Mouse (Mus musculus): ENCODE results near the gene Olfr643. TPM values are rescaled to one million over a fixed set of nuclear protein-coding genes. Genes with fewer than 3 reads are reported as not detected.

Gene Olfr643
- polyA plus RNA-seq, 1 experiment from 2014 or later = not detected

GRCm38 (mm10) chr7:104085365-104085764 is 51.8 kb downstream of the Olfr643 start, which contains the start of gene Olfr645:
TSS of gene Olfr645 (minus strand) at chr7:104085465.
- Histone ChIP-seq H3K9me3 (replicated peaks) (no peaks in the 10 kb centered on the region), H3K36me3 (no peaks in the 10 kb centered on the region), H3K27me3 (replicated peaks) (no peaks in the 10 kb centered on the region), H3K4me3 (no peak within 1 kb of the TSS), H3K4me1 (no peaks in the 10 kb centered on the region), H3K4me2 (no peak within 1 kb of the TSS), H3K27ac (no peak within 1 kb of the TSS), H3K9ac (no peak within 1 kb of the TSS)
- no peak for ATAC-seq
- WGBS (ENCODE audit: insufficient replicate concordance) = 61% methylated on average over 1 of the region's 1 CpGs

- H3K4me1 ChIP-seq = no peaks in the 10 kb centered on the region
- WGBS (ENCODE audit: insufficient replicate concordance) = 63% methylated on average over 2 of the region's 2 CpGs
These were observed 65.4 kb downstream of the Olfr643 start, which contains the start of gene Olfr644 for GRCm38 (mm10) chr7:104071769-104072168. TSS of gene Olfr644 (minus strand) at chr7:104071869.

DNA sequence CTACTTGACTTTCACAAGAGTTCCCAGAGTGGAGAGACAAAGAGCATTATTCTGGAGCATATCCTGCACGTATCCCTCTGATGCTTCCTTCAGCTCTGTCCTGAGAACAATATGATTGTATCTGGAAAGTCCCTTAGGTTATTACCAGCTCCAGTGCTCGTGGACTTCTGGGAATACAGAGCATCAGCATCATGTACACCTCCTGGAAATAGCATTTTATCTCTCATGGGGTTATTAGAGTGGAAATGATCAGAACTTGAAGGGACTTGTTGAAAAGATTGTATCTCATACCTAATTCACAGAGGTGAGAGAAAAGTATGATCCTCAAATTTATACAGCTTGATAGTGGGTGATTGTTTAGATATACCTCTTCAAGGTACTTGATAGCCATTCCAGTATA is 75.9 kb downstream of the Olfr643 start, which contains the start of gene 4930516K23Rik:
TSS of gene 4930516K23Rik (minus strand) at position 101 of the 400 bp plus-strand sequence.
- Histone ChIP-seq H3K9ac (no peak within 1 kb of the TSS), H3K9me3 (replicated peaks) (no peaks in the 10 kb centered on the region), H3K4me1 (no peaks in the 10 kb centered on the region), H3K4me3 (no peak within 1 kb of the TSS), H3K36me3 (no peaks in the 10 kb centered on the region), H3K27ac (no peak within 1 kb of the TSS), H3K27me3 (replicated peaks) (no peaks in the 10 kb centered on the region), H3K4me2 (no peak within 1 kb of the TSS)
- 48% methylated on average over 2 of the region's 2 CpGs for WGBS (ENCODE audit: insufficient replicate concordance)
- no peak for ATAC-seq

More at GRCm38 (mm10) chr7:104071769-104072168, 65.4 kb downstream of the Olfr643 start, which contains the start of gene Olfr644:
- Histone ChIP-seq H3K27me3 (replicated peaks) (no peaks in the 10 kb centered on the region), H3K4me2 (no peak within 1 kb of the TSS), H3K36me3 (no peaks in the 10 kb centered on the region), H3K9me3 (replicated peaks) (no peaks in the 10 kb centered on the region), H3K27ac (no peak within 1 kb of the TSS), H3K4me3 (no peak within 1 kb of the TSS), H3K9ac (no peak within 1 kb of the TSS)
- ATAC-seq = no peak

DNA sequence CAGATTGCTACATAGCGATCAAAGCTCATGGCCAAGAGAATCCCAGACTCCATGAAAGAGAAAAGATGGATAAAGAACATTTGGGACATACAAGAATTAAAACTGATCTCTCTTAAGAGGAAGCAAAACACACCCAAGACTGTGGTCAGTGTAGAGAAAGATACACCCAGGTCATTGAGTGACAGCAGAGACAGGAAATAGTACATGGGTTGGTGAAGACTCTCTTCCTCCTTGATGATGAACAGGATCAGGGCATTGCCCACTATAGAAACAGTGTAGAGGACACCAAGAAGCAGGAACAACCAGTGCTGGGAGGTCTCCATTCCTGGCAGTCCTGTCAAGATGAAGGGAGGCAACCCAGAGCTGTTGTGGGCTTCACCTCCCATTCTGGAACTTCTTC is 78.0 kb downstream of the Olfr643 start:
- 60% methylated on average over 1 of the region's 1 CpGs for WGBS (ENCODE audit: insufficient replicate concordance)
- H3K27me3 ChIP-seq (replicated peaks) = no peaks in the 10 kb centered on the region
- H3K4me1 ChIP-seq = no peaks in the 10 kb centered on the region
- no peaks in the 10 kb centered on the region for H3K9me3 ChIP-seq (replicated peaks)
- H3K36me3 ChIP-seq = no peaks in the 10 kb centered on the region
- no peak overlapping the region for H3K4me2 ChIP-seq
- H3K4me3 ChIP-seq = no peak overlapping the region
- ATAC-seq = no peak
- no peak overlapping the region for H3K27ac ChIP-seq
- H3K9ac ChIP-seq = no peak overlapping the region

- no peak within 1 kb of the TSS for H3K4me3 ChIP-seq
- H3K4me2 ChIP-seq = no peak within 1 kb of the TSS
- no peaks in the 10 kb centered on the region for H3K36me3 ChIP-seq
- H3K9ac ChIP-seq = no peak within 1 kb of the TSS
- no peaks in the 10 kb centered on the region for H3K27me3 ChIP-seq (replicated peaks)
- WGBS (ENCODE audit: insufficient replicate concordance) = 44% methylated on average over 1 of the region's 1 CpGs
- no peaks in the 10 kb centered on the region for H3K4me1 ChIP-seq
- H3K9me3 ChIP-seq (replicated peaks) = no peaks in the 10 kb centered on the region
- H3K27ac ChIP-seq = no peak within 1 kb of the TSS
- no peak for ATAC-seq
These were observed 84.6 kb downstream of the Olfr643 start, which contains the start of gene Olfr642 for GRCm38 (mm10) chr7:104052566-104052965. TSS of gene Olfr642 (minus strand) at chr7:104052666.

DNA sequence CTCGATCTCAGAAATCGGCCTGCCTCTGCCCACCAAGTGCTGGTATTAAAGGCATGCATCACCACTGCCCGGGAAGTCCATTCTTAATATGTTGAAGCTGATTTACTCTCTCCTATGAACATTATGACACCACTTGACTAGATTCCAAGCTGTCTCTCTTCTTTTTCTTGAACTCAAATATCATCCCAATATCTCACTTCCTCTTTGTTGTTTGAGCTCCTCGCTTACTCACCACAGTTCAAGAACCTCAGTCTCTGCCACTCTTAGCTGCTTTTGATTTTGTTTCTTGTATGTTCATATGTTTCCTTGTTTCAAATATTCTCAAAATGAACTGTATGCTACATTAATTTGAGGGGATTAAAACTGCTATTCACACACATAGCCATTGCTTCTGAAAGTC is 86.5 kb downstream of the Olfr643 start:
- ATAC-seq = no peak
- Histone ChIP-seq H3K9ac (no peak overlapping the region), H3K27me3 (replicated peaks) (no peaks in the 10 kb centered on the region), H3K4me2 (no peak overlapping the region), H3K4me1 (no peaks in the 10 kb centered on the region), H3K27ac (no peak overlapping the region), H3K4me3 (no peak overlapping the region), H3K9me3 (replicated peaks) (no peaks in the 10 kb centered on the region), H3K36me3 (no peaks in the 10 kb centered on the region)
- 69% methylated on average over 4 of the region's 4 CpGs for WGBS (ENCODE audit: insufficient replicate concordance)

DNA sequence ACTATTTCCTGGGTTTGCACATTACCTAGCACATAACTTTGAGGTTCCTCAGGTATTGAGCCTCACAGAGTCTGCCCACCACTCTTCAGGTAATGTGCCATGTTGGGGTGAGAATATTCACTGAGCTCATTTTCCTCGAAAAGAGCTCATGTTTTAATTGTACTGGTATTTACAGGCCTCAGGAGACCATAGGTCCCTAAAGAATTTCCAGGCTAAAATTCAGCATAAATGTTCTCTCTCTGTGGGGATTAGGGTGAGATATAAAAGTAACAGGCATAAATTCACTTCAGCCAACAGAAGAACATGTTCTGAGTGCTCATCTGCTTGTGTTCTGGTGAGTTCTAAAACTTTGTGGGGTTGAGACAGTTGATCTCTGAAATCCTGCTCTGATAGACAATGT is 102.1 kb downstream of the Olfr643 start, which contains the start of gene Olfr641:
TSS of gene Olfr641 (plus strand) at position 301 of the 400 bp plus-strand sequence.
- Histone ChIP-seq H3K4me3 (no peak within 1 kb of the TSS), H3K27me3 (replicated peaks) (no peaks in the 10 kb centered on the region), H3K9ac (no peak within 1 kb of the TSS), H3K36me3 (no peaks in the 10 kb centered on the region), H3K4me1 (no peaks in the 10 kb centered on the region), H3K27ac (no peak within 1 kb of the TSS), H3K4me2 (no peak within 1 kb of the TSS), H3K9me3 (replicated peaks) (no peaks in the 10 kb centered on the region)
- no peak for ATAC-seq
- 43% methylated on average over 1 of the region's 1 CpGs for WGBS (ENCODE audit: insufficient replicate concordance)

GRCm38 (mm10) chr7:104026978-104027377 is 110.2 kb downstream of the Olfr643 start:
- no peak overlapping the region for H3K4me2 ChIP-seq
- no peak overlapping the region for H3K9ac ChIP-seq
- H3K27ac ChIP-seq = no peak overlapping the region
- WGBS (ENCODE audit: insufficient replicate concordance) = 62% methylated on average over 3 of the region's 3 CpGs
- no peaks in the 10 kb centered on the region for H3K36me3 ChIP-seq
- H3K4me1 ChIP-seq = no peaks in the 10 kb centered on the region
- H3K4me3 ChIP-seq = no peak overlapping the region
- no peaks in the 10 kb centered on the region for H3K9me3 ChIP-seq (replicated peaks)
- ATAC-seq = no peak
- H3K27me3 ChIP-seq (replicated peaks) = no peaks in the 10 kb centered on the region

DNA sequence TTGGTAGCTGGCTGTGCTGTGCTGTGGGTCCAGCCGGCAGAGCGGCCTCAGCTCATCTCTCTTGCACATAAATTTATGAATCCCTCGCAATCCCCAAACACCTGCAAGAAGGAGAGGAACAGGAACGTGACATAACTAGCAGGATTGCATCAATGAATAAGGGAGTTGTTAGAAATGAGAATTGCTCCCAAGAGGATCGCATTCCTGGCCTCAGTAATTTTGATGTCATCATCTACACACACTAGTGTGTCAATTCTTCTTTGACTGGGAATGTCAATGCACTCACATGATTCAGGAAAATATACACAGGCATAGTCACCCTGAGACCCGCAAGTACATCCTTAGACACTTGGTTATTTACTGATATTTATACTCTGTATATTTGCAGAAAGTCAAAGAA is 111.7 kb downstream of the Olfr643 start, which contains the start of gene Olfr640:
TSS of gene Olfr640 (minus strand) at position 101 of the 400 bp plus-strand sequence.
- ATAC-seq = no peak
- Histone ChIP-seq H3K9ac (no peak within 1 kb of the TSS), H3K27me3 (replicated peaks) (no peaks in the 10 kb centered on the region), H3K4me2 (no peak within 1 kb of the TSS), H3K27ac (no peak within 1 kb of the TSS), H3K36me3 (no peaks in the 10 kb centered on the region), H3K4me3 (no peak within 1 kb of the TSS), H3K9me3 (replicated peaks) (no peaks in the 10 kb centered on the region), H3K4me1 (no peaks in the 10 kb centered on the region)
- 65% methylated on average over 6 of the region's 6 CpGs for WGBS (ENCODE audit: insufficient replicate concordance)

GRCm38 (mm10) chr7:104021651-104022050 is 115.6 kb downstream of the Olfr643 start:
- no peaks in the 10 kb centered on the region for H3K36me3 ChIP-seq
- no peak overlapping the region for H3K4me3 ChIP-seq
- H3K9me3 ChIP-seq (replicated peaks) = no peaks in the 10 kb centered on the region
- no peaks in the 10 kb centered on the region for H3K27me3 ChIP-seq (replicated peaks)
- no peak overlapping the region for H3K4me2 ChIP-seq
- H3K9ac ChIP-seq = no peak overlapping the region
- H3K27ac ChIP-seq = no peak overlapping the region
- 77% methylated on average over 6 of the region's 6 CpGs for WGBS (ENCODE audit: insufficient replicate concordance)
- no peaks in the 10 kb centered on the region for H3K4me1 ChIP-seq
- no peak for ATAC-seq

- ATAC-seq = no peak
- H3K9me3 ChIP-seq (replicated peaks) = no peaks in the 10 kb centered on the region
- no peak overlapping the region for H3K9ac ChIP-seq
- H3K27me3 ChIP-seq (replicated peaks) = no peaks in the 10 kb centered on the region
- H3K27ac ChIP-seq = no peak overlapping the region
- H3K4me3 ChIP-seq = no peak overlapping the region
- H3K4me1 ChIP-seq = no peaks in the 10 kb centered on the region
- no peak overlapping the region for H3K4me2 ChIP-seq
- WGBS (ENCODE audit: insufficient replicate concordance) = 68% methylated on average over 1 of the region's 1 CpGs
- H3K36me3 ChIP-seq = no peaks in the 10 kb centered on the region
These were observed 118.3 kb downstream of the Olfr643 start for GRCm38 (mm10) chr7:104018953-104019352.

- H3K36me3 ChIP-seq = no peaks in the 10 kb centered on the region
- no peak within 1 kb of the TSS for H3K9ac ChIP-seq
- no peak within 1 kb of the TSS for H3K27ac ChIP-seq
- no peaks in the 10 kb centered on the region for H3K4me1 ChIP-seq
- no peak within 1 kb of the TSS for H3K4me3 ChIP-seq
- no peaks in the 10 kb centered on the region for H3K27me3 ChIP-seq (replicated peaks)
- H3K9me3 ChIP-seq (replicated peaks) = no peaks in the 10 kb centered on the region
- H3K4me2 ChIP-seq = no peak within 1 kb of the TSS
- ATAC-seq = no peak
These were observed 120.0 kb downstream of the Olfr643 start, which contains the start of gene Olfr639 for GRCm38 (mm10) chr7:104017203-104017602. TSS of gene Olfr639 (minus strand) at chr7:104017303.

DNA sequence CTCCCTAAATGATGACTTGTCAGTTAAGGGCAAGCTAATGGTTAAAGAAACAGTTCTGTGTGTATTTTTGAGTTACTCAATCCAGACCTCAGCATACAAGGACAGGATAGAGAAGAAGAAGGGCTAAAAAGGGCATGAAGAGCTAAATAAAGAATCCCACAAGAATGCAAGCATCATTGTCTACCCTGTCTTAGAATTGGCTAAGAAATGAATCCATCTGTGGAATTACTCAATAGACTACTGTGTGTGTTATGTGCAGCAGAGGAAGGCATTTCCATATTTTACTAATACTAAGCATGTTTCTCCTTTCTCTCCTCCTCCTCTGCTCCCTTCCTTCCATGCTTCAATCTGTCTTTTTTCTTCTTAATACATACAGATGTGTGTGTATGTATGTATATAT is 138.1 kb downstream of the Olfr643 start:
- H3K9me3 ChIP-seq (replicated peaks) = no peaks in the 10 kb centered on the region
- ATAC-seq = no peak

More for the DNA sequence above, 138.1 kb downstream of the Olfr643 start:
- Histone ChIP-seq H3K27me3 (replicated peaks) (no peaks in the 10 kb centered on the region), H3K4me2 (no peak overlapping the region), H3K9ac (no peak overlapping the region), H3K4me1 (no peaks in the 10 kb centered on the region), H3K36me3 (no peaks in the 10 kb centered on the region), H3K27ac (no peak overlapping the region), H3K4me3 (no peak overlapping the region)

Measured in liver, embryonic 12.5 days (tissue).